Mouse (Mus musculus) forebrain, embryonic 16.5 days (tissue): Measurements from ENCODE around the gene Nav1. TPM values are rescaled to one million over a fixed set of nuclear protein-coding genes. Genes with fewer than 3 reads are reported as not detected.

Experiments
- ATAC-seq: fragments of 200-750 bp; cut with Nextera tagmentation; 2 replicates; pipeline ENCODE4 v1.8.0; 2017; ENCODE audit warnings: mild to moderate bottlenecking, moderate library complexity
- H3K27ac ChIP-seq: fragments of 300-500 bp; sonication (generic); 2 replicates; pipeline ENCODE4 v1.5.1; 2014; ENCODE audit warnings: low read length, control low read depth
- H3K27me3 ChIP-seq: fragments of 300-500 bp; sonication (generic); replicated peaks from 2 replicates; pipeline ENCODE4 v1.6.1; 2014; ENCODE audit warnings: low read length; ENCODE audit not compliant: control insufficient read depth, insufficient read depth
- H3K36me3 ChIP-seq: fragments of 300-500 bp; sonication (generic); 2 replicates; pipeline ENCODE4 v1.6.1; 2014; ENCODE audit not compliant: control insufficient read depth, insufficient read depth
- H3K4me1 ChIP-seq: fragments of 300-500 bp; sonication (generic); replicated peaks from 2 replicates; pipeline ENCODE4 v1.6.1; 2014; ENCODE audit warnings: low read length; ENCODE audit not compliant: control insufficient read depth, insufficient read depth
- H3K4me2 ChIP-seq: fragments of 300-500 bp; sonication (generic); 2 replicates; pipeline ENCODE4 v1.6.1; 2014; ENCODE audit warnings: mild to moderate bottlenecking, low read length, control low read depth
- H3K4me3 ChIP-seq: fragments of 300-500 bp; sonication (generic); replicated peaks from 2 replicates; pipeline ENCODE4 v1.5.1; 2014; ENCODE audit warnings: mild to moderate bottlenecking, low read length, control low read depth
- H3K9ac ChIP-seq: fragments of 300-500 bp; sonication (generic); replicated peaks from 2 replicates; pipeline ENCODE4 v1.6.1; 2014; ENCODE audit warnings: low read depth, low read length, control low read depth
- H3K9me3 ChIP-seq: fragments of 300-500 bp; sonication (generic); 2 replicates; pipeline ENCODE4 v1.6.1; 2016; ENCODE audit warnings: low read length; ENCODE audit not compliant: control insufficient read depth
- WGBS: fragments of 180-500 bp; shearing (Covaris S2); extraction: QIAGEN DNeasy Blood & Tissue Kit; methylation state at CpG from one replicate; pipeline ENCODE4 v1.1.7; 2014; 5-methylcytosine and 5-hydroxymethylcytosine counted together
- polyA plus RNA-seq: library from polyadenylated mRNA; unstranded; fragments of >200 nt; fragmentation: Nextera tagmentation; extraction: Ambion mirVana; gene quantifications from 2 replicates; pipeline ENCODE4 v1.2.1, GENCODE M21; 2015

Gene Nav1
- polyA plus RNA-seq, 1 experiment from 2014 or later, result 62.6 TPM

DNA sequence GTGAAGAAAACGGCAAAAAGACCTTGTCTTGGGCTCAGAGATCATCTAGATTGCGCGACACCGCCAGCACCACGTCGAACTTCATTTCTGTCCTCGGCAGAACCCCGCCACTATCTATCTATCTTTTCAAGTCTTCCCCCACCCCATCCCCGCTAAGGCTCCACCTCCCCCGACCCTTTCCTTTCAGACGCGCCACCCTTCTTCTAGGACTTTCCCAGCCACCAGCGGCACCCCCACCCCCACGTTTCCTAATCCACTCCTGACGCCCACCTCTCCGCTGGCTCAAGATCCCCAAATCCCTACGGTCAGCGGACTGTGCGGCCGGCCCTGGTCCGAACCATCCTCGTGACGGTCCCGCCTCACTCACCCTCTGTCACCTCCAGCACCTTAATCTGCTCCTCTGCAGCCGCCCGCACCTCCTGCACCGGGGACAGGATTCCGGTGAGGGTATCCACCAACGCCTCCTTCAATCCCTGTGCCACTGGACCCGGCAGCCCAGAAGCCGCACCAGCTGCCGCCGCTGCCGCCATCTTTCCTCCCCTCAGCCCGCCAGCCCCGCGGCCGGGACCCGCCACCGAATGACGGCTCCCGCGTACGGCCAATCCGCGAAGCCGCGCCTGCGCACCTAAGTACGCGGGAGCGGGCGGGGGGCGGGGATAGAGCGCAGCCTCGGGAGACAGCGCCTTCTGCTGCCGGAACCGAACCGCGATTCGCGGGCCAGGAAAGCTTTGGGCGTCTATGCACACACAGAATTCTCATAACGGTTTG is 177.0 kb downstream of the Nav1 start, which contains the start of gene Ipo9:
Gene Ipo9 (minus strand): TSS at position 599 of the 768 bp plus-strand sequence.
- no peaks in the 10 kb centered on the region for H3K27me3 ChIP-seq
- WGBS, result under 1% methylated on average over 65 of the region's 65 CpGs
- H3K36me3 ChIP-seq, result peaks cover 7% of the 10 kb centered on the region
- peak within 1 kb of the TSS; percentile 97 for H3K4me3 ChIP-seq
- peak within 1 kb of the TSS; percentile 74 for H3K4me2 ChIP-seq
- H3K9ac ChIP-seq, result peak within 1 kb of the TSS; percentile 96
- ATAC-seq, result peak; percentile 96
- peak within 1 kb of the TSS; percentile 90 for H3K27ac ChIP-seq
- peaks cover 33% of the 10 kb centered on the region for H3K4me1 ChIP-seq
- H3K9me3 ChIP-seq, result no peaks in the 10 kb centered on the region

DNA sequence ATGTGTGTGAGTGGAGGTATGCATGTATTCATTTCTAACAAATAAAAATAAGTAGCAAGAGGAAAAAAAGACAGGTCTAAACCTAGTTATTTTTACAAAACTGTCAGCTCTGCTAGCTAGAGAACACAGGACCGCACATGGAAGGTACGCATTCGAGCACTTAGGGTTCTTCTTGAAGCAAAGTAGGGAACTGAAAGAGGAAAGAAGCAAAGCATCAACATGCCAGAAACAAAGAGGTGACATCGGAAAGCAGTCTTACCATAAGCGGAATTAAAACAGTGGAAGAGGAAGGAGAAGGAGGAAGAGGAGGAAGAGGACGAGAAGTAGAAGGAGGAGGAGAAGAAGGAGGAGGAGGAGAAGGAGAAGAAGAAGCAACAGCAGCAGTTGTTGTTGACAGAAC is 179.7 kb downstream of the Nav1 start:
- Histone ChIP-seq H3K4me3 (no peak overlapping the region), H3K4me2 (no peak overlapping the region)

DNA sequence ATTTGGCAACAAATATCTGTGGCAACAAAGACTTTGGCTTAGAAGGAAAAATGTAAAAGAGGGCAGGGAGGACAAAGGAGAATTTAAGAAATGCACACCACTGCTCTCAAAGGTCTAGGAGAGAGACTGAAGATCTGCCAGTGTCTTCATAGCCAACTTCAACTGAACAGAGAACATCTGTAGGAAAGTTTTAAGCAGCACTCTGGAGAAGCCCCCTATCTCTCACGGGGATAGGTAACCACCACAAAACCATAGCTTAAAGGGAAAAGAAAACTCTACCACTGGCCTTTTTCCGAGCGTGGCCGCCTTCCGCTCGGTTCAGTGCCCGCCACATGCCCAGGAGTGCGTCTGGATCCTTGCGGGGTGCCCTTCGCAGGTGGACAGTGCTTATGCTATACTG is 180.4 kb downstream of the Nav1 start:
- no peak for ATAC-seq
- H3K4me3 ChIP-seq, result no peak overlapping the region
- H3K4me2 ChIP-seq, result no peak overlapping the region
- no peak overlapping the region for H3K9ac ChIP-seq
- H3K9me3 ChIP-seq, result no peaks in the 10 kb centered on the region
- H3K4me1 ChIP-seq, result peaks cover 31% of the 10 kb centered on the region
- H3K27ac ChIP-seq, result no peak overlapping the region
- no peaks in the 10 kb centered on the region for H3K27me3 ChIP-seq
- 97% methylated on average over 10 of the region's 10 CpGs for WGBS
- H3K36me3 ChIP-seq, result peaks cover 12% of the 10 kb centered on the region

More for the DNA sequence above, 179.7 kb downstream of the Nav1 start:
- H3K27me3 ChIP-seq, result no peaks in the 10 kb centered on the region
- peaks cover 12% of the 10 kb centered on the region for H3K36me3 ChIP-seq
- no peak overlapping the region for H3K9ac ChIP-seq
- peaks cover 31% of the 10 kb centered on the region for H3K4me1 ChIP-seq
- no peaks in the 10 kb centered on the region for H3K9me3 ChIP-seq
- H3K27ac ChIP-seq, result no peak overlapping the region
- no peak for ATAC-seq
- 82% methylated on average over 6 of the region's 6 CpGs for WGBS

DNA sequence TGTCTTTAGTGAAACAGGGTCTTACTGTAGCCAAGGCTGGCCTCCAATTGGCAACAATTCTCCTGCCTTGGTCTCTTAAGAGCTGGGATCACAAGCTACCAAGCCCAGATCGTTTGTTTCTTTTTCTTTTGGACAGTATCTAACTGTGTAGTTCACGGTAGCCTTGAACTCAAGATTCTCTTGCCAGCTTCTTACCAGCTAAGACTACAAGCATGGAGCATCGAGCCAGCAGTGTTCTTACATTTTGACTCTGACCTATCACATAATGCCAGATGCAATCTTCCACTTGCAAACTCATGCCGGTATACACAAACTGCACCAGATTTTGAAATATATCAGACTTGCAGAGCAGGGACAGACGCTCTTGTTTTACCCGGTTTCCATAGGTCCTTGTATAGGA is 184.3 kb downstream of the Nav1 start:
- ATAC-seq, result no peak
- H3K9me3 ChIP-seq, result no peaks in the 10 kb centered on the region
- H3K9ac ChIP-seq, result no peak overlapping the region
- H3K27ac ChIP-seq, result no peak overlapping the region
- no peak overlapping the region for H3K4me3 ChIP-seq
- H3K27me3 ChIP-seq, result no peaks in the 10 kb centered on the region
- H3K4me1 ChIP-seq, result peaks cover 8% of the 10 kb centered on the region
- H3K4me2 ChIP-seq, result no peak overlapping the region
- WGBS, result 94% methylated on average over 6 of the region's 6 CpGs
- H3K36me3 ChIP-seq, result peaks cover 22% of the 10 kb centered on the region

DNA sequence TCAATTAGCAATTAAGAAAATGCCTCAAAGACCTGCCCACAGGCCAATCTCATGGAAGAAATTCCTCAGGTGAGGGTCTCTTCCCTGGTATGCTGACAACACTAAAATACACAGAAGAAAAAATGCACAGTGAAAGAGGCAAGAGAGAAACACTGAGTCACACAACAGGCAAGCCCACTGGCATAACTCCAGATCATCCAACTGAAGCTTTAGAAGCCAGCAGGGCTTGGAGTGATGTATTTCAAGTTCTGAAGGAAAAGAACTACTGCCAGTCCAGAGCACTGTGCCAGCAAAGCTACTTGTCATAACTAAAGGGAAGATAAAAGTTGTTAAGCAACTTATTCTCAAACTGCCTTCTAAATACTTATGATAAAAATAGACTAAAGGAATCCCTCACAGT is 193.1 kb downstream of the Nav1 start:
- no peak overlapping the region for H3K4me2 ChIP-seq
- no peak for ATAC-seq
- no peak overlapping the region for H3K9ac ChIP-seq
- H3K4me3 ChIP-seq, result no peak overlapping the region
- H3K27ac ChIP-seq, result no peak overlapping the region
- H3K4me1 ChIP-seq, result no peaks in the 10 kb centered on the region
- H3K9me3 ChIP-seq, result no peaks in the 10 kb centered on the region
- H3K36me3 ChIP-seq, result peaks cover 51% of the 10 kb centered on the region
- H3K27me3 ChIP-seq, result no peaks in the 10 kb centered on the region

DNA sequence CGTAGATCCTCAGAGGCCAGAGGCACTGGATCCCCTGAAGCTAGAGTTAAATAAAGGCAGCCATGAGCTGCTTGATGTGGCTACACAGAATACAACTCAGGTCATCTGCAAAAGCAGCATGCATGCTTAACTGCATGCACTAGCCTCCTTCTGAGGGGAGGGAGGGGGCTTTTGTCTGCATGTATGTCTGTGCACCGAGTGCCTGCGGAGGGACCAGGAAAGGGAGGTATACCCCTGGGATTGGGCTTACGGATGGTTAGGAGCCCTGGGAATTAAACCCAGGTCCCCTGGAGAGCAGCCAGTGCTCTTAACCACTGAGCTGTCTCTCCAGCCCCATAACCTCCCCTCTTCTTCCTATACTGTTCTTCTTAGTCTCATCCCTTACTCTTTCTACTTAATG is 195.0 kb downstream of the Nav1 start:
- ATAC-seq, result no peak
- Histone ChIP-seq H3K27ac (no peak overlapping the region), H3K4me2 (no peak overlapping the region), H3K9me3 (no peaks in the 10 kb centered on the region), H3K4me3 (no peak overlapping the region), H3K36me3 (peaks cover 53% of the 10 kb centered on the region), H3K27me3 (no peaks in the 10 kb centered on the region), H3K4me1 (no peaks in the 10 kb centered on the region), H3K9ac (no peak overlapping the region)
- WGBS, result 88% methylated on average over 4 of the region's 4 CpGs

DNA sequence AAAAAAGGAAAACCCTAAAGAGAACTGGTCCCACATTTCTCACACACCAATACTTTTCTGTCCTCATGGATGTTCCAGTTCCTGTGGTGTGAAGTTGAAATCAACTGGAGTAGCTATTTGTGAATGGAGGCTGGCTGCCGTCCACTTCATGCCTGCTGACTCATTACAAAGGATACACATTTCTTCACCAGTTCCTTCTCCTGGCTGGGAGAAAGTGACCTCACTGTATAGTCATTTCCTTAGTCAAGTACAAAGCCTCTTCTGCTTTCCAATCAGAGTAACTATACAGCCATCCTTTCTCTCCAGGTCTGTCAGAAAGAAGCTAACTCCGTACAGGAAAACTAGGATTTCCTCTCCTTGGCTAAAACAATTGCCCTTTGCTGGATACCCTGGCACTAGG is 196.1 kb downstream of the Nav1 start:
- no peaks in the 10 kb centered on the region for H3K4me1 ChIP-seq
- 51% methylated on average over 2 of the region's 2 CpGs for WGBS
- H3K9ac ChIP-seq, result no peak overlapping the region
- no peak overlapping the region for H3K4me3 ChIP-seq
- ATAC-seq, result no peak
- peaks cover 53% of the 10 kb centered on the region for H3K36me3 ChIP-seq
- H3K27ac ChIP-seq, result no peak overlapping the region
- H3K27me3 ChIP-seq, result no peaks in the 10 kb centered on the region
- no peak overlapping the region for H3K4me2 ChIP-seq
- H3K9me3 ChIP-seq, result no peaks in the 10 kb centered on the region

DNA sequence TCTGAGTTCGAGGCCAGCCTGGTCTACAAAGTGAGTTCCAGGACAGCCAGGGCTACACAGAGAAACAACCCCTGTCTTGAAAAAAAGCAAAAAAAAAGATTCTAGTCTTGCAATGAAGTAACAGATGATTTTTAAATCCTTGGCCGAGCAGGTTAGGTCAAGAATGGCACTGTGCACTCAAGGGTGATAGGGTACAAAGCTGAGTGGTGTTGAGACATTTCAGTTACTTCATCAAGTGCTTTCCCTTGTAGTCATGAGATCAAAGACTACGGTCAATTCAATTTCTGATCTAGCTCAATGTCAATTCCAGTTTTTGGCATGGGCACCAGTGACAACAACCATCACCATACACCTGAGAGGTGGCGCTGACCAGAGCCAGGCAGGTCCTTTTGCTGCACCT is 198.1 kb downstream of the Nav1 start:
- Histone ChIP-seq H3K27ac (no peak overlapping the region), H3K27me3 (no peaks in the 10 kb centered on the region), H3K9ac (no peak overlapping the region), H3K4me3 (no peak overlapping the region), H3K4me2 (no peak overlapping the region), H3K36me3 (peaks cover 59% of the 10 kb centered on the region), H3K9me3 (no peaks in the 10 kb centered on the region), H3K4me1 (no peaks in the 10 kb centered on the region)
- ATAC-seq, result no peak
- 97% methylated on average over 4 of the region's 4 CpGs for WGBS

DNA sequence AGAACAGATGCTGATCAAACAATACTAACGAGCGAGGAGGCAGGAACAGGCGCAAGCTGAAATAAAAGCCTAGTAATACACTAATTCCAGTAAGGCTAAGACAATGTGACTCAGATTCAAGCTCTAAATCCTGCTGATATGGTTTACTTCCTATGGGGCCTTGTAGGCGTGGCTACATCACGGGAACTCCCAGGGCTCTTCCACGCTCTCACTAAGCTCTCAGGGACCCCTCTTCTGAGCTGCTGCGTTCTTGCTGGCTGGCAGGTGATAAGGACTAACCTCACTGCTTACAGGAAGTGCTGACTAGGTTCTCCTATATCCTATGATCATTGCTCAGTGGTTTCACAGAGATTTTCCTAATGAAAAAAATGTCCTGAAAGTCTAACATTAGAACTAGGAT is 201.7 kb downstream of the Nav1 start:
- WGBS, result 58% methylated on average over 7 of the region's 7 CpGs
- Histone ChIP-seq H3K9me3 (no peaks in the 10 kb centered on the region), H3K4me1 (no peaks in the 10 kb centered on the region), H3K4me3 (no peak overlapping the region), H3K27ac (no peak overlapping the region), H3K9ac (no peak overlapping the region), H3K27me3 (no peaks in the 10 kb centered on the region), H3K4me2 (no peak overlapping the region), H3K36me3 (peaks cover 67% of the 10 kb centered on the region)
- ATAC-seq, result no peak
